Mouse (Mus musculus) heart, embryonic 10.5 days (tissue): ENCODE data around the gene Jade1. TPM values are rescaled to one million over a fixed set of nuclear protein-coding genes. Genes with fewer than 3 reads are reported as not detected.

Source experiments
- DNase-seq: peaks from one replicate; pipeline ENCODE4 v3.0.0-alpha.2; 2017; ENCODE audit warnings: low spot score
- H3K27ac ChIP-seq: fragments of 300-500 bp; sonication (generic); 2 replicates; pipeline ENCODE4 v1.5.1; 2016; ENCODE audit warnings: mild to moderate bottlenecking
- H3K27me3 ChIP-seq: fragments of 300-500 bp; sonication (generic); 2 replicates; pipeline ENCODE4 v1.6.1; 2016; ENCODE audit warnings: mild to moderate bottlenecking; ENCODE audit not compliant: poor library complexity, insufficient read depth, severe bottlenecking
- H3K36me3 ChIP-seq: fragments of 300-500 bp; sonication (generic); 2 replicates; pipeline ENCODE4 v1.6.1; 2016; ENCODE audit warnings: mild to moderate bottlenecking, moderate library complexity
- H3K4me1 ChIP-seq: fragments of 300-500 bp; sonication (generic); 2 replicates; pipeline ENCODE4 v1.6.1; 2016; ENCODE audit warnings: mild to moderate bottlenecking
- H3K4me3 ChIP-seq: fragments of 300-500 bp; sonication (generic); 2 replicates; pipeline ENCODE4 v1.5.1; 2016; ENCODE audit warnings: mild to moderate bottlenecking, moderate library complexity
- H3K9me3 ChIP-seq: fragments of 300-500 bp; sonication (generic); 2 replicates; pipeline ENCODE4 v1.6.1; 2016; ENCODE audit warnings: mild to moderate bottlenecking, moderate library complexity
- WGBS: fragments of 180-500 bp; shearing (Covaris S2); methylation state at CpG from one replicate; pipeline ENCODE4 v1.1.7; 2016; 5-methylcytosine and 5-hydroxymethylcytosine counted together
- polyA plus RNA-seq: library from polyadenylated mRNA; unstranded; fragments of >200 nt; fragmentation: Nextera tagmentation; extraction: Ambion mirVana; gene quantifications from 2 replicates; pipeline ENCODE4 v1.2.1, GENCODE M21; 2016

The Jade1 gene
- polyA plus RNA-seq, 1 experiment from 2014 or later = 13.1 TPM

GRCm38 (mm10) chr3:41586330-41586729 is 30.8 kb downstream of the Jade1 start:
- Histone ChIP-seq H3K27ac (no peak overlapping the region), H3K4me3 (no peak overlapping the region), H3K36me3 (peaks cover 15% of the 10 kb centered on the region), H3K9me3 (no peaks in the 10 kb centered on the region), H3K4me1 (peaks cover 58% of the 10 kb centered on the region), H3K27me3 (no peaks in the 10 kb centered on the region)
- no peak for DNase-seq
- 90% methylated on average over 6 of the region's 6 CpGs for WGBS

GRCm38 (mm10) chr3:41586917-41587316 is 31.4 kb downstream of the Jade1 start:
- no peak overlapping the region for H3K4me3 ChIP-seq
- H3K9me3 ChIP-seq = no peaks in the 10 kb centered on the region
- peaks cover 14% of the 10 kb centered on the region for H3K36me3 ChIP-seq
- no peaks in the 10 kb centered on the region for H3K27me3 ChIP-seq
- peaks cover 56% of the 10 kb centered on the region for H3K4me1 ChIP-seq
- H3K27ac ChIP-seq = 0 out of 2 replicates have a peak overlapping the region, but pooled peaks have one; percentile 13
- WGBS = 80% methylated on average over 7 of the region's 7 CpGs
- no peak for DNase-seq

GRCm38 (mm10) chr3:41587588-41587987 is 32.1 kb downstream of the Jade1 start:
- Histone ChIP-seq H3K4me1 (peaks cover 49% of the 10 kb centered on the region), H3K36me3 (peaks cover 19% of the 10 kb centered on the region), H3K27ac (peak overlapping the region; percentile 13; the same call in 1 of the 2 replicates), H3K4me3 (no peak overlapping the region), H3K9me3 (no peaks in the 10 kb centered on the region), H3K27me3 (no peaks in the 10 kb centered on the region)
- no peak for DNase-seq
- WGBS = 54% methylated on average over 6 of the region's 6 CpGs

- H3K4me3 ChIP-seq = no peak overlapping the region
- no peak for DNase-seq
- peaks cover 42% of the 10 kb centered on the region for H3K4me1 ChIP-seq
- WGBS = 85% methylated on average over 8 of the region's 8 CpGs
- peaks cover 21% of the 10 kb centered on the region for H3K36me3 ChIP-seq
- H3K27ac ChIP-seq = no peak overlapping the region
- H3K27me3 ChIP-seq = no peaks in the 10 kb centered on the region
- no peaks in the 10 kb centered on the region for H3K9me3 ChIP-seq
Observed at GRCm38 (mm10) chr3:41588495-41588894, 33.0 kb downstream of the Jade1 start.

GRCm38 (mm10) chr3:41589246-41589914 is 33.8 kb downstream of the Jade1 start:
- no peak for DNase-seq
- Histone ChIP-seq H3K9me3 (no peaks in the 10 kb centered on the region), H3K27me3 (no peaks in the 10 kb centered on the region), H3K4me1 (peaks cover 37% of the 10 kb centered on the region), H3K27ac (no peak overlapping the region; the same call in 1 of the 2 replicates), H3K4me3 (no peak overlapping the region), H3K36me3 (peaks cover 30% of the 10 kb centered on the region)
- 88% methylated on average over 19 of the region's 19 CpGs for WGBS

GRCm38 (mm10) chr3:41589988-41590387 is 34.5 kb downstream of the Jade1 start:
- Histone ChIP-seq H3K9me3 (no peaks in the 10 kb centered on the region), H3K27ac (no peak overlapping the region; the same call in 1 of the 2 replicates), H3K36me3 (peaks cover 35% of the 10 kb centered on the region), H3K4me1 (peaks cover 37% of the 10 kb centered on the region), H3K4me3 (no peak overlapping the region), H3K27me3 (no peaks in the 10 kb centered on the region)
- 60% methylated on average over 4 of the region's 4 CpGs for WGBS
- DNase-seq = no peak

- H3K4me3 ChIP-seq = no peak overlapping the region
- peaks cover 34% of the 10 kb centered on the region for H3K4me1 ChIP-seq
- H3K27me3 ChIP-seq = no peaks in the 10 kb centered on the region
- 74% methylated on average over 20 of the region's 20 CpGs for WGBS
- H3K27ac ChIP-seq = no peak overlapping the region
- H3K9me3 ChIP-seq = no peaks in the 10 kb centered on the region
- no peak for DNase-seq
- peaks cover 43% of the 10 kb centered on the region for H3K36me3 ChIP-seq
Observed at GRCm38 (mm10) chr3:41590695-41591559, 35.4 kb downstream of the Jade1 start.

- Histone ChIP-seq H3K9me3 (no peaks in the 10 kb centered on the region), H3K27ac (no peak overlapping the region), H3K4me1 (peaks cover 32% of the 10 kb centered on the region), H3K27me3 (no peaks in the 10 kb centered on the region), H3K36me3 (peaks cover 50% of the 10 kb centered on the region), H3K4me3 (no peak overlapping the region)
- 85% methylated on average over 14 of the region's 14 CpGs for WGBS
- DNase-seq = no peak
Observed at GRCm38 (mm10) chr3:41591651-41592170, 36.2 kb downstream of the Jade1 start.

- H3K9me3 ChIP-seq = no peaks in the 10 kb centered on the region
- H3K4me3 ChIP-seq = no peak overlapping the region
- DNase-seq = no peak
- H3K27me3 ChIP-seq = no peaks in the 10 kb centered on the region
- 81% methylated on average over 7 of the region's 7 CpGs for WGBS
- H3K27ac ChIP-seq = no peak overlapping the region
- H3K36me3 ChIP-seq = peaks cover 60% of the 10 kb centered on the region
- peaks cover 21% of the 10 kb centered on the region for H3K4me1 ChIP-seq
Observed at GRCm38 (mm10) chr3:41592805-41593204, 37.3 kb downstream of the Jade1 start.

- peaks cover 69% of the 10 kb centered on the region for H3K36me3 ChIP-seq
- WGBS = 83% methylated on average over 9 of the region's 9 CpGs
Observed at GRCm38 (mm10) chr3:41594097-41594879, 38.8 kb downstream of the Jade1 start.

GRCm38 (mm10) chr3:41595010-41595409 is 39.5 kb downstream of the Jade1 start:
- no peak for DNase-seq
- Histone ChIP-seq H3K4me3 (no peak overlapping the region), H3K27me3 (no peaks in the 10 kb centered on the region), H3K4me1 (peaks cover 28% of the 10 kb centered on the region), H3K9me3 (no peaks in the 10 kb centered on the region), H3K36me3 (peaks cover 69% of the 10 kb centered on the region), H3K27ac (no peak overlapping the region)
- 93% methylated on average over 4 of the region's 4 CpGs for WGBS

More at GRCm38 (mm10) chr3:41594097-41594879, 38.8 kb downstream of the Jade1 start:
- DNase-seq = no peak
- Histone ChIP-seq H3K9me3 (no peaks in the 10 kb centered on the region), H3K27me3 (no peaks in the 10 kb centered on the region), H3K4me1 (peaks cover 21% of the 10 kb centered on the region), H3K4me3 (no peak overlapping the region), H3K27ac (no peak overlapping the region)

GRCm38 (mm10) chr3:41597036-41597435 is 41.5 kb downstream of the Jade1 start:
- no peak for DNase-seq
- Histone ChIP-seq H3K4me1 (peaks cover 23% of the 10 kb centered on the region), H3K4me3 (no peak overlapping the region), H3K27ac (no peak overlapping the region), H3K36me3 (peaks cover 69% of the 10 kb centered on the region), H3K27me3 (no peaks in the 10 kb centered on the region), H3K9me3 (no peaks in the 10 kb centered on the region)
- 88% methylated on average over 8 of the region's 8 CpGs for WGBS
